Mouse (Mus musculus): ENCODE data around the gene Nudt3.

The Nudt3 gene

DNA sequence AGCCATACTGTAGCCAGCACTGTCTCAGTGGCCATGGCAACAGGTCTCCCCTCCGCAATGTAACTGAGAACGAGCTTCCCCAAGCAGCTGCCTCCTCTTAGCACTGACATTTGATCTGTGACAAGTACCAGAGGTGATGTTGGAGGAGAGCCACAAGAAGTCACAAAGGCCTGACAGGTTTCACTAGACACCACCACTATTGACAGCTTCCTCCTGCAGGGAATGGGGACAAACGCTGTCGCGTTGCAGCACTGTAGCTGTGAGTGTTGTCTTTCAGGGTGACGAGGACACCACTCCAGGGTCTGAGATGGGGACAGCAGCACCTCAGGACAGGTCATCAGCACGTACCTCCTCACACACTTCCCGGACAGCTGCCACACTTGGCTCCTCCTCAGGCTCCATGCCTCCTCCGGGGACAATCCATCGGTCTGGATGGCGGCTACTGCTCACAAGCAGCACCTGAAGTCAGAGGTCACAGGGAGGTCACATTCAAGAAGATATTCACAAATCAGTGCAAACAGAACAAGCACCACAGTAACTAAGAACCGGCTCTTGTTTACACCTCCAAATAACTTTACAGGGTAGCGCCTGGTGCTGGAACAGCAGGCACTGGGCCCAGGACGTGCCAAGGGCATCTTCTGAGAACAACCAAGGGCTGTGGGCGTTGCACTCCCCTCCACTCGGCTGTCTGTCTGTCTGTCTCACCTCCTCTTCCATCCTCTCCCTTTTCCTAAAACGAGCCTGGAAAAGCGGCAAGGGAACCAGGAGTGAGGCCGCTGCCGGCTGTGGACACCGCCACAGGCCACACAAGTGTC, 26.7 kb downstream of the Nudt3 start:
- DNase-seq = no peak

DNA sequence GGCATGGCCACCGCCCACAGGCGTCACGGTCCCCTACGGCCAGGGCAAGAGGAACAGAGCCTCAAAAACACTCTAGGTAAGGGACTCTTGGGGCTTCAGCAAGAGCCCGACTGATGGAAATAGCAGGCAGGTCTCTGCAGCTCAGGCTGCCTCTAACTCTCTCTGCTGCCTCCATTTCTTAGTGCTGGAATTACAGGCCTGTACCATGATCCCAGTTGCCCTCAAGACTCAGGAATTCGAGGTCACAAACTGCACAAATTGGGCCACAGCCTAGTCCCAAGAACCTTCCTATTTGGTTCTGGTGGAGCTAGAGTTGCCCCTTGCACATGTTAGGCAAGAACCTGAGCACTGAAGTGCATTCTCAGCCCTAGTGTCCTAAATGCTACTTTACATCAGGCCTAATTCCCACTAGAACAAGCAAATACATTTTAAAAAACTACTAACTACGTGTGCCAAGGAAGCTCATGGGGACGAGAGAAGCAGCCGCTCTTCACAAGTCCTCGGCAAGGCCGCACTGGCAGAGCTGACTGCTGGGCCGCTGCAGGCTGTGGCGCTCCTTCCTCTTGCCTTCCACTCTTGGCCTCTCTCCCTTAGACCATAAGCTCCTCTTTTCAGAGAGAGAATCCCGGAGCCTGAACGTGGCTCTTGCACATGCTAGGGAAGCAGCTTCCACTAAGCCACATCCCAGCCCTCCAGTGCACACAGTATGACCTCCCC, 27.5 kb downstream of the Nudt3 start:
- DNase-seq = no peak

- DNase-seq = no peak
These were observed 30.8 kb downstream of the Nudt3 start for GRCm38 (mm10) chr17:27592565-27592910.

DNA sequence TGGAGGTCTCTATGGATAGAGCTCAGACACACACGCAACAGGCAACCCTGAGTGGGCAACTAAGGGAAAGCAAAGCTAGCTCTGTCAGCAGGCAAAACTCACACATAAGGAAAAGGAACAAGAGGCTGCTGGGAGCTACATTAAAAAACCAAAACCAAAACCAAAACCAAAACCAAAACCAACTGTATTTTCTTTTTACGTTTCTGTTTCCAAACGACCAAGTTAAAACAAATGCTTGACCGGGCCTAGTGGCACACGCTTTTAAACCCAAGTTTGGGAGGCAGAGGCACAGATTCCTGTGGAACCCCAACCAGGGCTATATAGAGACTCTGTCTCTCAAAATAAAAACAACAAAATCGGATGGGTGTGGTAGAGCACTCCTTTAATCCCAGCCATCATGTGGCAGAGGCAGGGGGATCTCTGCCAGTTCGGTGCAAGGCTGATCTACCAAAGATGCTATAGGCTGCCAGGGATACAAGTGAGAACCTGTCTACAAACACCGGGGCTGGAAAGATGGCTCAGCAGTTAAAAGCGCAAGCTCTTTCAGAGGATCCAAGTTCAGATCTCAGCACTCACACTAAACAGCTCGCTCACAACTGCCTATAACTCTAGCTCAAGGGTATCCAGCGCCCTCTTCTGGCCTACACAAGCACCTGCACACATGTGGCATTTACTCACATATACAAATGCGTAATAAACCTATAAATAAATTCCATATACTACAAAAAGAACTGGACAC, 31.3 kb downstream of the Nudt3 start:
- DNase-seq = no peak

DNA sequence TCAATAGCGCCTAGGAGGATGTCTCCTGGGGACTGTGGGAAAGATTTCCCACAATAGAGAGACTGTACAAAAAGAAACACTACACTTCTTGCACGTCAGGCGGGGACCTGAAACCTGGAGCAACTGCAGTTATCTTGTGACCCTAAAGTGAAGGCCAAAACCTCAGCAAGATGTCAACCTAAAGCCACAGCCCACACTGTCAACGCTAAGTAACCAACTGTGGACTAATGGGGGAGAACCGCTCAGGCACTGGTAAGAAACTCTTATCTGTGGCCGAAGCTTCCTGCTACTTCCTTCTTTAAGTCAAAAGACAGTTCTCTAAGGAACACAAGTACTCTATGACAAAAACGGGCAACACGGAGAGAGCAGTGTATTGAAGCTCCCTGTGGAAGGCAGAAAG, 35.1 kb downstream of the Nudt3 start:
- DNase-seq = no peak

DNA sequence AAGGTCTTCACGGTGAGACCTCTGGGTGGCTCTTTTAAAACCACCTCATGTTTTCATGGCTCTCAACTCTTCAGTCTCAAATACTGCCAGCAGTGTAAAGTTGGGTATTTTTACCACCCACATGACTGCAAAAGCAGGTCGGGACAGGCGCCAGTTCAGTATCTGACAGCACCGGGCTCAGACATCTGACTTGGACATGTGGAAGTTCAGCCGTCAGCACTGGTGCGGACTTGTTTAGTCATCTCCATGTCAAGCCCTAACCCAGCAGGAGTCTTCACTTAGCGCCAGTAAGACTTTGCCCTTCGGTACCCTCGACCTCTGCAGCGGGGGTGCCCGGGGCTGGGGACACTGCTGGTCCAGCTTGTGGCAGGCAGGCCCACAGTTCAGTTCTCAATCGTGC, 36.0 kb downstream of the Nudt3 start:
- peak; percentile 48 for DNase-seq

DNA sequence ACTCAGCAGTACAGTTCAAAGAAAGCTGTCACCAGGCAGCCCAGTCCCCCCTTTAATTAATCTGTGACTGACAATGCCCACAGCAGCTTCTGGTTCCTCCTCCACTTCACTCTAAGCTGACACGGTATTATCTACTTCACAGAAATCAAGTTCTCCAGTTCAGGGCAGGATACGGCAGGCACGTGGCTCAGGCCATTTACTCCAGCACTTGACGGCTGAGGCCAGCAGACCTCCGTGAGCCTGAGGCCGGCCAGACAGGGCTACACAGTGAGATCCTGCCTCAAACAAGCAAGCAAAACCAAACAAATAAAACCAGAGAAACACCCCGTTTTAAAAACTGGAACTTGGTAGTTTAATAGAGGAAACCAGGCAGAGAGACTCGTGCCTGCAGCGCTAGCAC, 36.6 kb downstream of the Nudt3 start:
- DNase-seq = no peak

- DNase-seq = no peak
These were observed 40.0 kb downstream of the Nudt3 start for GRCm38 (mm10) chr17:27583185-27583894.

DNA sequence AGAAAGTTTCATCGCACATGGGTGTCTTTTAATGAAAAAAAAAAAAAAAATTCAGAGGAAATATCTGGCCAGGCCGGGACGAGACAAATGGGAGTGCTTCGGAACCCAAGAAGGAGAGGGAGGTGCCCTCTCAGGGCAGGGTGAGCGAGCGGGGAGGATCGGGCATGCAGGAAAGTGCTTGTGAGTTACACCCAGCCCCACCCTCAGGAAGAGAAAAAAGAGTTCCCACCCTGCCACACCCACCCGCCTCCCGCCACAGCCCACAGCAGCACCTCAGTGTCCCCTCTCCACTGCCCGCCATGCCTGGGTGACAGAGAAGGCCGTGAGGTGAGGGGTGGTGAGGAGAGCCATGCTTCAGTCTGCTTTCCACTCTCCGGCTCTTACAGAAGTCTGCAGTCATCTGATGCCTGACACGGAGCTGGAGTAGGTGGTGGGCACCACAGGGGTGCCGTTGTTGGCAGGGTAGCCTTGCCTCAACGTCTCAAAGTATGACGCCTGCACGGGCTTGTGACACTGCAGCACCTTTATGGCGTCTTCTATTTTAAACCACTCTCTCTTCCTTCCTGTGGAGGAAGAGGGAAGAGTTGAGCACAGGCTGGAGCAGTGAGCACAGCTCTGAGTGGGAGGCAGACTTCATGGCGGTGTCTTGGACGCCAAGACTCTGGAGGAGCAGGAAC, 42.8 kb downstream of the Nudt3 start:
- DNase-seq = no peak

- DNase-seq = no peak
These were observed 43.5 kb downstream of the Nudt3 start for GRCm38 (mm10) chr17:27579816-27580215.

DNA sequence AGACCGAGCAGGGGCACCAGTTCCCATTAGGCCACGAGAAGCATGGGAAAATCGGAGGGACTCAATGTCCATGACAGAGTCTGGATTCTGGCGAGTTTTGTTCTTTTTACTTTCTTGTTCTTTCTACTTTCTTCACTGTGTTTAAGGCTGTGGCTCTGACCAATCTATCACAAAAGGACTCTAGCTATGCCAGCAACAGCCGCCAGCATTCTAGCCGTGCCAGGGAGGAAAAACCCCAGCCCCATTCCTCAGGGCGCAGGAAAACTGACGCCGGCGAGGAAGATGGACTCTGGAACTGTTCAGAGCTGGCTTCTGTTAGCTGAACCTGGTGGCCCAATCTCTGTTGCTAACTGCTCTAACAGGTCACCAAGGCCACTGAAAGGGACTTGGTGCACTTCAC, 44.8 kb downstream of the Nudt3 start:
- no peak for DNase-seq

GRCm38 (mm10) chr17:27577468-27577867, 45.8 kb downstream of the Nudt3 start:
- DNase-seq = no peak

GRCm38 (mm10) chr17:27576056-27576455, 47.2 kb downstream of the Nudt3 start:
- DNase-seq = no peak

DNA sequence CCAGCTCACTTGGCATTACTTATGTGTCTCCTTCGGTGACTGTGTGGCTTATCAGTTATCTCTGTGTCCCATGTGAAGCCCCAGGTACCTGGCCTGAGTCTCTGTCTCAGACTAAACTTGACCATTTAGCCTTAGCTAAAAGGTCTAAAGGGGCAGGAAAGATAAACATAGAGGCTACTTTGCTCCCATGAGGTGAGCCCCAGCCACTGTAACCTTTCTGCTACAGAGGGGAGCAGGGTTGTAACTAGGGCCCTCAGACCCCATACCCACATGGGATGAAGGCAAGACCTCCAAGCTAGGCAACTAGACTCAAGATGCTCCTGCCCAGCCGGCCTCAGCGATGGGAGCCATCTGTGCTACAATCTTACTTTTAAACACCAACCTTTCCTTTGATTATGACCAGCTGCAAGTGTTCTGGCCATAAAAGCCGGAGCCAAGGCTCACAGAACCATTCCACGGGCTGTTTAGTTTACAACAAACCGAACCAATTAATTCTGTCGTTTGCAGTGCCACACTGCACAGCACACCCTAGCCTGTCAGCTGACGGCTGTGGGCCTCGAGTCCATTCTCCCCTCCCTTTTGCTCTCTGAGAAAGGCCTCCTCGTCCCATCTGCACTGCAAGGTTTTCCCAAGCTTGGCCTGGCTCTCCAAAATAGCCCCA, 48.0 kb downstream of the Nudt3 start:
- no peak for DNase-seq

DNA sequence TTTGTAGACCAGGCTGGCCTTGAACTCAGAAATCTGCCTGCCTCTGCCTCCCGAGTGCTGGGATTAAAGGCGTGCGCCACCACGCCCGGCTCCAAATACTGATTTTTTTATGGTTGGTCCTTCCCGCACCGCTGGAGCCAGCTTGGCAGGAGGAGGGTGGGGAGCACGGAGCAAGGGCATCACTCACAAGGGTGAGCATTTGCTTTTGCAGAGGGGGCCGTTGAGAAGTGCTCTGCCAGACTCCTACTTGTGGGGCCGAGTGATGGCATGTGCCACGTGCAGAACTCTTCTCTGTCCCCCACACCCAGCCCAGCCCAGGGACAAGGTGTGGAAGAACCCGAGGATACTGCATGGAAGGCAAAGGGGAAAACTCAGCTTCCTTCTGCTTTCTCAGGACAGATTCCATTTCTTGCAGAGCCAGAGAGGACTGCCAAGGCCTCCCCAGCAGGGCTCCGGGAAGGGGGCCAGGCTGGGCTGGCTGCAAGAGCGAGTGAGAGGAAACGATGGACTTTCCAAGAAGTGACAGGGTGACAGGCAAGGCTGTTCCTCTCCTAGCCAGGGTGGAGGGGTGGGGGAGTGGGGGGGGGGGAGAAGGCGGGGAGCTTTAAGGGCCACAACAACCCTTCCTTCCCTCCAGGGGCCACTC, 48.7 kb downstream of the Nudt3 start:
- DNase-seq = peak; percentile 57

DNA sequence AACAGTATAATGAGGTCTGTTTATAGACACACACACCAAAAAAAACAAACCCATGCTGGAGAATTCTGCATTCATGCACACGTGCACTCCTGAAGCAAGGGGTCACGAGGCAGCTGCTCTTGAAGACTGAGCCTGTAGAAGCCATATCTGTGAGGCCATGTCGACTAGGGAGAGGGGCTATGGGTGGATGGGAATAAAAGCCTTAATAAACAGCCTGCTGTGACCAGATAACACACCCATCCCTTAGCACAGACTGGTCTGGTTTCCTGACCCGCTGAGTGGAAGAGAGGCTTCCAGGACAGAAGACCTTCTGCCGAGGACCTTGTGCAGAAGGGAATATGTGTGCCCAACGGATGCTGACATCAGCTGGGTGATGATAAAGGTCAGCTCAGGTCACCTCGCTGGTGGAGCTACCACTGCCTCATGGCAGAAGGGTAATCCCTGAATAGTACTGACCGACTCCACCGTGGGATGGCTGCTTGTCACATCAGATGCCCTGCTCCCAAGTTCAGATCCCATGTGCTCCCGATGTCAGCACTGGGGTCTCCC, 49.4 kb downstream of the Nudt3 start:
- no peak for DNase-seq

- no peak for DNase-seq
These were observed 52.0 kb downstream of the Nudt3 start for GRCm38 (mm10) chr17:27571315-27571714.

DNA sequence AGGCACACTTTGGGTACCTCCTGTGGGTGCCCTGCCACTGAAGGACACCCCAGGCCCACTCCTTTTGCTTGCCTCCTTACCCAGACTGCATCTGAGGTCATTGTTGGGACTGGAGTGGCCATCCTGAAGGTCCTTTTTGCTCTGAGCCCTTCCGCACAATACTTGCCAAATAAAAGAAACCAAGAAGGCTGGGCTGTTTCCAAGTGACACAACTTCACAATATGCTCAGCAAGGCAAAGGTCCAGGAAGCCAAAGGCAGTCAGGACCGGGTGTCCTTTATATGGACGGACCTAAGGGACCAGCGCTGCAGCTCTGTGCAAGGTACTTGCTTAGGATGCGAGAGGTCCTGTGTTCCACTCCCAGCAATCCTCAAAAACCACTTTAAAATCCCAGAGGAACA, 55.1 kb downstream of the Nudt3 start:
- DNase-seq = no peak

DNA sequence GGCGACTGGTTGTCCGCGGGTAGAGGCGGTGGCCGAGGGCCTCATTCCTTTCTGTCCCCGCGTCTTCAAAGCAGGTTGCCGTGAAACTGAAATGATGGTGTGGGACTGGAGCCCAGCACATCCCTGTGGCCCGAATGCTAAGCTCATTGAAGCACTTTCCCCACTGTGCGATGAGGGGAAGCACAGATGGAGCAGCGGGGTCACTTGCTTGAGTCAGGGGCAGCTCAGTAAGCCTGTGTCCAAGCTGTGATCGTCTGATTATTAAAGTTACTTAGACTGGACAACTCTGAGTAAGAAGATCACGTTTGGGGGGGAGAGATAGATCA, 57.4 kb downstream of the Nudt3 start:
- DNase-seq = no peak

GRCm38 (mm10) chr17:27565163-27565941, 57.9 kb downstream of the Nudt3 start, which contains the start of gene AI413582:
Gene AI413582 (minus strand): TSS chr17:27565756.
- peak; percentile 98 for DNase-seq

Data from kidney, adult 18-20 months (tissue).